Mouse (Mus musculus) ovary, adult 18-20 months (tissue): Measurements from ENCODE around the gene Fgfr2.

Source experiments
- DNase-seq: peaks from one replicate; pipeline ENCODE4 v3.0.0; 2022; ENCODE audit warnings: low spot score, mixed read lengths

Fgfr2 gene

DNA sequence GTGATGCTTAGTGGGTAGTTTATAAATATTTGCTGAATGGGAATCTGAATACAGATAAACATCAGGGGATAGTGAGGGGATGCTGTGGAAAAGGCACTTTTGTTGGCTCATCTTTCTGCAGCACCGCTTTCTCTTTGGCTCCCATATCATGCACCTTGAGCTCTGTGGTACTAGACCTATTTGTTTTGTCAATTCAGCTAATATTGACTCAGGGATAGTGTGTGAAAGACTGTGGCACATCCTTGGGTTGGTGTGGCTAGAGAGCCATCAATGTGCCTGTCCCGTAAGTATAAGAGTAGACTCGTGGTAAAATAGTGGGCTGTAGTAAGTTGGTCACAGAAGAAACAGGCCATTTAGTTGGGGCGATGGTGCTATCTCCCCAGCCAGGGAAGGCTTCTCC is 2335.6 kb downstream of the Fgfr2 start:
- no peak for DNase-seq

DNA sequence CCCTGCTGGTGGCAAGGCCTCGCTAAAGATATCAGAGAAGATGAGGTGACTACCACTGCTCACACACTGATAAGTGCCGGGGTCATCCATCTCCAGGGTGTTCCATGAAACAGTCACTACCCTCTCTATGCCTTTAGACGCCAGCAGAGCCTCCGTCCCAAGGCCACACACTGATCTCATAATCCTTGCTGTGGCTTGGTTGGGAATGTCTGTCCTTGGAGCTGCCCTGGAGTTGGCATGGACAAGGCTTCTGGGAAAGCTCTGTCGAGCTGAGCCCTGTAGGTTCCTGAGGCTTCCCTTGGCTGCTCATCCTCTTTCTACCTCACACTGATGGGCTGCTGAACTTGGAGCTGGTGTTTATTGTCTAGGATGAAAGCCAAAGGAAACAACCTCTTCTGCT is 2336.4 kb downstream of the Fgfr2 start:
- peak; percentile 85 for DNase-seq

DNA sequence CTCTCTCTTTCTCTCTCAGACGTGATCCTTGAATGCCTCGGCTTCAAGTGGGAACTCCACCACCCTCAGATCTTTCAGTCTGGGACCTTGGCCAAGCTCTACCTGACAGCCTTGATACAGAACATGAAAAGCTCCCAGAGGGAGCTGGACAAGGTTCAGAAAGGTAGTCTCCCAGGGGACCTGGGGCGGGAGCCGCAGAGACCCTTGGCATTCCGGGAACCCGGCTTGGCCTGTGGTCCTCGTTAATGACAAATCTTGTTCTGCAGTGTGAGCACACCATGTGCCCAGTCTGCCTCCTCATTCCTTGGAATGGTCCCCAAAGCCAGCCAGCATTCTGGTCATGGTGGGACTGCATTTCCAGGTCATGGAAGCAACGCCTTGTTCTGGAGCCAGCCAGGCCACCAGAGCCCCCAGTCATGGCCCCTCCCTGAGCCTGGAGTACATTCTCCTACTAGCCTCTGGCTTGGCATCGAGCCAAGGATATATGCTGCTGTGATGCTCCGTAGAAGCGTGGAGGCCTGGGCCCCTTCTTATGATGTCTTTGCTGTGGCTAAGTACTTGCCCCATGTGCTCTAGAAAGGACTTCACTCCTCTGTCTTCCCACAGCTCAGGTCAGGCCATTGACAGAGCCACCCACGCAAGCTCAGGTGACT is 2337.1 kb downstream of the Fgfr2 start:
- DNase-seq = no peak

DNA sequence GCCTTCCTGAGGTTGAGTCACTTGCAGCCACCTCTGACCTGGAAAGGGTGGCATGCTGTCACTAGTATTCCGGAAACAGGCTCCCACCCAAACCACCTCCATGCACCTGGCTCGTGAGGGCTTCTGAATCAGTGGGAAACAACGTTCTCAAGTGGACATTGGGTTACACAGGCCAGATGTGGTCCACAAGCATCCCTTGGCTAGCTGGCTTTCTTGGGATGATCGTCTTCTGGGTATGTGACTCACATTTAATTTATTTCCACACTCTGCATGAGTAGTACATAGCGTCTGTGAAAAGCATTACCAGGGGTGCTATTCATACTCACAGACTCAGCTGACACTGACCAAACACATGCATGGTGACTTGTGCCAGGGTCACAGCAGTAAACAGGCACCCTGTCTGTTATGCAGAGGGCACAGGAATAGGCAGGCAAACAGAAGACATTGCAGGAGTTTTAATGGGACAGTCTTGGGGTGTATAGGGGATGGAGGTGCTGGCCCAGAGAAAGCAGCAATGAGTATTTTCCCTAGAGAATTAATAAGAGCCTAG is 2340.6 kb downstream of the Fgfr2 start:
- no peak for DNase-seq

DNA sequence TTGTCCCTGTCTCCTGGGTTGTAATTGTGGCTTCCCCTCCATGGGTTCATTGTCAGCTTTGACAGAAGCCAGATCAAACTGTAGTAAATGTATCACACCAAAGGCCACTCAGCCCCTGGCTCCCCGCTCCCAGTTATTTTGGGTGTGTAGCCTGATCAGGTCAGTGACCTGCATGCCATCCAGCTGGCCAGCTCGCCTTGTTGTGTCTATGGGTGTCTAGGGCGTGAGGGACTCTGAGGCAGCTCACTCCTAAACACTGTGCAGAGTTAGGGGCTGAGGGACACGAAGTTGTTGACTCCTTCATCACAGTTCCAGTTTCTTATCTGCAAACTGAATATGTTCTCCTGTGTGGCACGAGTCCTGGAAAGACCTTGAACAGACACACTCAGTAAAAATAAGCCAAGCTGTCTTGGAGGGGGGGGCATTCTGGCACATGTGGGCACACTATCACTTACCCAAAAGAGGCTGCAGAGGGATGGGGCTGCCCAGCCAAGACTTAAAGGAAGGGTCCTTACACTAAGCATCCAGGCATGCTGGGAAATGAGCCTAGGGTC is 2342.2 kb downstream of the Fgfr2 start:
- peak; percentile 73 for DNase-seq

DNA sequence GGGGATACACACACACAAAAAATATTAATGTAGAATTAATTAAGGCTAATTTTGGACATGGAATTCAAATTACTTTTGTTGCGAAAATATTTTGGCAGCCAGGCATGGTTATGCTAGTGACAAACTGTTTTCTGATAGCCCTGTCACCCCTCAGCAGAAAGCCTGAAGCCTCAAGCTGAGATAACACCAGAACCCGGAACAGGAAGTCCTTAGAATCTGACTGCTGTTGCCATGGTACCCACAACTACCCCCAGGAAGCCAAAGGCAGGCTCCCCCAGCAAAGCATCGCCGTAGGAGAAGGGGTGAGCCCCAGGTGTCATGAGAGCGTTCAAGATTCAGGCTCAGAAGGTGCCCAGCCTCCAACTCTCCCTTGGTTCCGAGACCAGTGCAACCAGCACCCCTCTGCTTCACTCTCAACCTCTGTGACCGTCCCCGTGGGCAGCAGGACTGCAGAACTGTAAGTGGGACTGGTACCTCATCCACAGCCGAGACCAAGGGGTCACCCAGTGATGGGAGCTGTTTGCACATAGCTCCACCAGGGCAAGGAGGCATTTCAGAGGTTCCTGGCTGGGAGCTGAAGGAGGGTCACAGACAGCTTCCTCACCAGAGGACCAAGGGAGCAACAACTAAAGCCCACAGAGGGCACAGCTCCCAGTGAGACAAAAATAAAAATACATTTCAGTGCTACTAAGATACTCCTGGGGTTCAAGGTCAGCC is 2349.1 kb downstream of the Fgfr2 start, which contains the start of gene Btbd16:
Btbd16 (plus strand) TSS at position 156 of the 717 bp plus-strand sequence.
- no peak for DNase-seq

DNA sequence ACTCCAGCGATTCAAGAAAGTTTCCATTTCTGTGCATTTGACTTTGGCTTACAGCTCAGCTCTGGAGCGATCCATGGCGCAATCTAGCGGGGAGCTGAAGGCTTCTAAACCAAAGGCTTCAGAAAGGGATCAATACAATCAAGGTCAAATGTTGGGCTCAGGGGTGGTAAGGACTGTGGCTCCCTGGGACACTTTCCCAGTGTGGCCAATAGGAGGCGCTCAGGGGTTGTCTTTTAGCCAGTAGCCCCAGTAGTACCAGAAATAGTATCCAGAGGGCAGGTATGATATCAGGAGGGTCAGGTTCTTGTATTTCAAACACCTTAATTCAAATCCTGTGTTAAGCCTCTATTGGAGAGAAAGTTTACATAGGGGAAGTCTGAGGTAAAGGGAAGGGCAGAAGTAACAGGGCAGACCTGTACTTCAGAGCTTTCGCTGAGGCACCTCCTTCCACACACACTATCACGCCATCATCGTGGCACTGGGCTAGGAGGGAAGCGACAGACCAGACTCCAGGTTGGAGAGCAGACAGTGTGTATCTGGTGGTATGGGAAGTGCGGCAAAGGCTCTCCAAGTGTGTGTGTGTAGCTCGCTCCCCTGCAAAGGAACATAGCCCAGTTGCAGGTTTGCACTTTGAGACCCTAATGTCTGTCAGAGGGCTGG is 2349.8 kb downstream of the Fgfr2 start:
- no peak for DNase-seq

DNA sequence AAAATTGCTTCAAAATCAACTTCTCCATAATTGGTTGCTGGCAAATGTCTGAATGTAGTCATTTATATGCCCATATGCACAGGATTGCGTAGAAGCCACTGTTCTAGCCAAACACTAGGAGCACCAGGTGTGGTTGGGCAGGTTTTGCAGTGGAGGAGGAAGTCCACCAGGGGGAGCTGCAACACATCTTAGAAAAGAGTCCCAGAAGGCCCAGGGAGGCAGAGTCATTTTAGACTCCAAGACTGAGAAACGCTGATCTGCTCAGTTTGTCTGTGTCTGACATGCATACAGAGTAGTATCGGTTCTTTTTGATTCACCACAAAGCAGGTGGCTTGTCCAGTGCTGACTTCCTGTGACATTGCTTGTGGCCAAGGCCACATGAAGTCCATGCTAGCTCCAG is 2352.4 kb downstream of the Fgfr2 start:
- DNase-seq = peak; percentile 44

DNA sequence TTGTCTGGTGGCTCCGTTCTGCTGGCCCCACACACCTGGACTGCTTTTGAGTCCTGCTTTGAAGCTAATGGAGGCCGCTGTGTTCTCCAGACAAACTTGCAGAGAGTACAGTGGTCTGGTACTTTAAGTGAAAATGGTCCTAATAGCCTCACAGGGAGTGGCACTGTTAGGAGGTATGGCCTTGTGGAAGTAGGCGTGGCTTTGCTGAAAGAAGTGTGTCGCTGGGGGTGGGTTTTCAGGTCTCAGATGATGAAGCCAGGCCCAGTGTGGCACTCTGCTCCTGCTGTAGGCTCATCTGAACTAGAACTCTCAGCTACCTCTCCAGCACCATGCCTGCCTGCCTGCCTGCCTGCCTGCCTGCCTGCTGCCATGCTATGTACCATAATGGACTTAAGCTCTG is 2355.0 kb downstream of the Fgfr2 start:
- DNase-seq = no peak

DNA sequence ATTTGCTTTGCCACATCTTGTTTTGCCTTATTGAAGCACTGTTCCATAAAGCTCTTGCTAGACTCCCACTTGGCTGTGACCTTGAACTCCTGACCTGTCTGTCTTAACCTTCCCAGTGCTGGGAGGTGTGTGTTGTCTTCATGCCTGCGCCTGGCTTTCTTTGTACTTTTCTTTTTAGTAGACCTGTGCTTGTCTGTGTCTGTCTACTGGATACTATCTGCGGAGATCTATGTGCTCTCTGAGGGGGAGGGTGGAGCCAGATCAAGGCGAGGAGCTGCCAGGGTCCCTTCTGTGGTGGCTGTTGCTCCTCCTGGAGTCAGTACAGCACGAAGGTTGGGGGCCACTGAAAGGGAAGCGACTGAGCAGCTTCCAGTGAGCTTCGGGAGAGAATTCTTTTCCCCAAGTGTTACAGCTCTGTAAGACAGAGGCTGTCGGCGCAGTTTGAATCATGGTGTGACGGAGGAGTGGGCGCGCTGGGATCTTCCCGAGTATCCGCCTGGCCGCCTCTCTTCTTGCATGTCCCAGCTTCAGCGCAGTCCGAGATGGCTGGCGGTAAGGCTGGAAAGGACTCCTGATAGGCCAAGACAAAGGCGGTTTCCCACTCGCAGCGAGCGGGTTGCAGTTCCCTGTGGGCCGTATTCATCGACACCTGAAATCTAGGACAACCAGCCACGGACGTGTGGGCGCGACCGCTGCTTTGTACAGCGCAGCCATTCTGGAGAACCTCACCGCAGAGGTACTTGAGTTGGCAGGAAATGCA is 2356.6 kb downstream of the Fgfr2 start:
- no peak for DNase-seq

DNA sequence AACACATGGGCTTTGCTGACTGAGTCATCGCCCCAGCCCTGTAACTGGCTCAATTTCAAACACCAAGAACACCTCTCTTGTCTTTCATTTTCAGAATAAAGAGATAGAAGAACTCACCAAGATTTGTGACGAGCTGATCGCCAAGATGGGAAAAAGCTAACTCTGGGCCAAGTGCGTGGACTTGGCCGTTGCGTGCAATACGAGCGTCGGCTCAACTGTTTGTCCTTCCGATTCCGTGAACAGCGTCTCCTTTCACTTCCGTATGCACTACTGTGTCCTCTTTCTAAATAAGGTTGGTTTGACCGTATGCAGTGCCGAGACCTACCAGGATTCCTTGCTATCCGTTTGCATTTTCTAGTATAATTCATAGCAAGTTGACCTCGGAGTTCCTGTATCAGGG is 2359.0 kb downstream of the Fgfr2 start:
- no peak for DNase-seq

DNA sequence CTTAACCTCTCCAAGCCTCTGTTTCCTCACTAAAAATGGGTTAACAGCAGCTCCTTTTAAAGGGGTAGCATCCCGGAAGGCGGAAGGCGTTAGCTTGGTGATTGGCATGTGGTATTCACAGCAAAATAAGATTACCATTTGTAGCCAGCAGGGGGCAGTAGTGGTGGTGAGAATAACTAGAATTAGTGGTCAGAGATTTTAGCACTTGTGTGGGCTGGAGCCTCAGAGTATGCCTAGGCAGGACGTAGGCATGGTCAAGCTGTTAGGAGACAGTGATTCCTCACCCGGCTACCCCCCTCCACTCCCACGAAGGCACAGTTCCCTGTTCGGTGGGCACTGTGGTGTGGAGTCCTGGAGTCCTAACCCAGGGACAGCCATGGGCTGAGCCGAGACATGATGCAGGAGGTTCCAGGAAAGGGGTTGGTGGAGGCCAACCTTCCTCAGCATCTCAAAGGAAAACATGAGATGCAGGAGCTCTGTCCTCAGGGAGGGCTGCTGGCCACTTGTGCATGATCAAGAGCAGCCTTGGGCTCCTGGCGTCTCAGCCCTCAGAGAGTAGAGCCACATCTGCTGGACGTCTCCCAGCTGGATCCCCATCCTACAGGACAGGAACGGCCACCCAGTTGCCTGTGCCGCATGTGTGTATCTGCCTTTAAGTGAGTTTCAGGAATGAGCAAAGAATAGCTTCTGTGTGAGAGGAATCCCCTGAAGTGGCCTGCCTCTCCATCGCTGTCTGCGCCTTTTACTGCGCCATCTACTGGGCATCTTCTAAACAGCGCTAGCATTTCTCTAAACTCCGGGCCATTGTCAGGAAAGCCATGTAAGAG is 2360.9 kb downstream of the Fgfr2 start:
- DNase-seq = peak; percentile 39

DNA sequence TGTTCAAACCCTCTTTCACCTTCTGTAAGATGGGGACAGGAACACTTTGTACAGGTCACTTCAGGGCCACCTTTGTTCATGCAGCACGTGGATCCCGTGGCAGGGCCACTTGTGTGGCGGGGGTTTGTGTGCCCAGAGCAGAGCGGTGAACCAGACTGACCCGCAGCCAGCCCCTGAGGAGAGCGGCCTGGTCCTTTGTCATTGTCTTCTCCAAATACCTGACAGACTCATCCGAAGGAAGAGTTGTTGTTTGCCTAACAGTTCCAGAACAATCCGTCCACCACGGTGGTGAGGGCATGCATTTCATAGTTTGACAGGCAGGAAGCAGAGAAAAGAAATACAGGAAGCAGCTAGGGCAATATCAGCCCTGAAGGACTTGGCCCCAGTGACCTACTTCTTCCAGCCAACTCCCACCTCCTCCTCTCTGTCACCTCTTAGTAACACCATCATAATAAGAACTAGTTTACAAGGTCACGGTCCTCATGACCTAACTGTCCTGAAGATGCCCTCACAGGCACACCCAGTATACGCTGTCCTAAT is 2365.8 kb downstream of the Fgfr2 start:
- no peak for DNase-seq

DNA sequence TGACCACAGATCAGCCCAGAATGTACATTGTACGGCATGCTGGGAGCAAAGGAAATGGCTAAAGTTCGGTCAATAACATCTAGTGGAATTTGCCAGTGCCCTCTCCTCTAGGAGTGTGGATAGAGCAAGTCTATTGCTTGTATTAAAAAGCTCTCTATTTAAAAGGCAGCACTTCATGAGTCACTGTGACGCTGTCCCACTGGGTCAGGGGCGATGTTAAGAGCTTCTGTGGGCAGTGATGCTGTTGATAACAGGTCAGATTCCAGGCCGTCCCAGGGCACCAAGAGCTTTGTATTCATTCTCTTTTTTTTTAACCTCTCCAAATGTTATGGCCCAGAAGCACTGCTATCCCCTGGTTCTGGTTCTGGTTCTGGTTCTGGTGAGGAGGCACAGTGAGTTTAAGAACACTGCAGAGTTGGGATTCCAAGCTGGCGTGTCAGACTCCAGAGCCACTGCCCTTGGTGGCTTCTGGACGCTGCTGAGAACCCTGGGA is 2366.8 kb downstream of the Fgfr2 start:
- DNase-seq = no peak

DNA sequence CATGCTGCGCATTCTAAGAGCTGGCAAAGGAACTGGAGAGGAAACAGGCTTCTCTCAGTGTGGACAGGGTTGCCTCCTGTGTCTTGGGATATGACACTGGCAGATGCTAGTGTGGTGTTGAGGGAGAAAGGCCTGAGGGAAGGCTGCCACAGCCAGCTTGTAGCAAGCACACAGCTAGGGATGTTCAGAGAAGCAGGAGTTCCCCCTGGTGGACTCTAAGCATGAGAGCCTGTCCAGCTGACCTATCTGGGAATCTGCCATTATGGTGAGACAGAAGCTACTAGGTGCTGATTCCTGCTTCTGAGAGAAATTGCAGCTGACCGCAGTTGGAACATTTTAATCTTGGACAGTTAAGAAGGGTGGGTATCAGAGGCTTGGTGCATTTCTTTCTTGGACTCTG is 2368.4 kb downstream of the Fgfr2 start:
- DNase-seq = no peak

DNA sequence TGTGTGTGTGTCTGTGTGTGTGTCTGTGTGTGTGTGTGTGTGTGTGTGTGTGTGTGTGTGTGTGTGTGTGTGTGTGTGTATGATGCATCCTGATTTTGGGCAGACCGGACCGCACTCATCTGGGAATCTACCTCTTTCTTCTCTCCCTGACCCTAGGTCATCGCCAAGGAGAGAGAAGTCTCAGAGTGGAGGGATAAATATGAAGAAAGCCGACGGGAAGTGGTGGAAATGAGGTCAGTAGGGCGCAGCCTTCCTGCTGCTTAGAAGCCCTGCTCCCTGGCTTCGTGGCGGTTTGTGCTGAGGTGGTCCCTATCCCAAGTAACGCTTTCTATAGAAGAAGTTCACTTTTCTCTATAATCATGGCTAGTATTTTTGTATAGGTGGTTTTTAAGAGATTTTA is 2371.5 kb downstream of the Fgfr2 start:
- no peak for DNase-seq

DNA sequence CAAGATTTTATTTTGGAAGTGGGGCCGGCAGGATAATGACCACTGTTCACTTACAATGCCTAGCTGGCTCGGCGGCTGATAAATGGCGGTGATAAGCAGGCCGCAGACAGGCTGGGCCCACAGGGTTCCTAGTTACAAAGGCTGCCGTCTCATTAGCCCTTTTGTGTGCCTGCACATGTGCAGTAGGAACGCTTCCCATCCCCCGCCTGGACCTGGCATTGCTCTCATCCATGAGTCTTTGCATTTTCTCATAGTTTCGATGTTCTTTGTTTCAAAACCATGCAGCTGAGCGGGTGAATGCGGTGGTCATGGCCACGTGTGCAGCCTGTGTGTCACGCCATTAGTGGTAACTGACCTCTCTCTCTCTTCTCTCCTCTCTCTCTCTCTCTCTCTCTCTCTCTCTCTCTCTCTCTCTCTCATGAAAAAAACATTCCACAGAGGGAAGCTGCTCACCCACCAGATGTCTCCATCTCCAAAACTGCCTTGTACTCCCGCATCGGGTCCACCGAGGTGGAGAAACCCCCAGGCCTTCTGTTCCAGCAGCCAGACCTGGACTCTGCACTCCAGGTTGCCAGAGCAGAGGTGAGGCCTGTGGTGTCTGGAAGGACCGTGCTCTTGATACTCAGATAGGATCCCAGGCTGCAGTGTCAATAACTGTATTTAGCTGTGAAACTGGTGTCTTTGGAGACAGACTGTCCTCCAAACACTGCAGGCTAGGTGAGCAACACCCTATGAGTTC is 2372.2 kb downstream of the Fgfr2 start:
- DNase-seq = no peak

DNA sequence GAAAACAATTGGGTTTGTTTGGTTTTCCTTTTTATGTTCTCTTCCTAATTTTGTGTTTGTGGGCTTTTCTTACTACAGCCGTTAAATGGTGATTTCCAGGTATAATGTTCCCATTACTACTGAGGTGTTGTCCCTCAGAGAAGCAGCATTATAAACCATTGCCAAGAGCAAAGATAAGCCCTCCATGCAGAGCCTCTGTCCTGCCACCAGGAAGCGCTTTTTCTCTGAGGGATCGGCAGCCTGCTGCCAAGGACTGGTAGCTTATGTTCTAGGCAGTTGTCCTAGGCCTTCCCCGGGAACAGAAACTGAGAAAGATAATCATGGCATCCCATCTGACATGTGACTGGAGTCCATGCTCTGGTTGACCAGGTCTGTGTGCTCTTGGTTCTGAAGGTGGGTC is 2374.0 kb downstream of the Fgfr2 start:
- no peak for DNase-seq

DNA sequence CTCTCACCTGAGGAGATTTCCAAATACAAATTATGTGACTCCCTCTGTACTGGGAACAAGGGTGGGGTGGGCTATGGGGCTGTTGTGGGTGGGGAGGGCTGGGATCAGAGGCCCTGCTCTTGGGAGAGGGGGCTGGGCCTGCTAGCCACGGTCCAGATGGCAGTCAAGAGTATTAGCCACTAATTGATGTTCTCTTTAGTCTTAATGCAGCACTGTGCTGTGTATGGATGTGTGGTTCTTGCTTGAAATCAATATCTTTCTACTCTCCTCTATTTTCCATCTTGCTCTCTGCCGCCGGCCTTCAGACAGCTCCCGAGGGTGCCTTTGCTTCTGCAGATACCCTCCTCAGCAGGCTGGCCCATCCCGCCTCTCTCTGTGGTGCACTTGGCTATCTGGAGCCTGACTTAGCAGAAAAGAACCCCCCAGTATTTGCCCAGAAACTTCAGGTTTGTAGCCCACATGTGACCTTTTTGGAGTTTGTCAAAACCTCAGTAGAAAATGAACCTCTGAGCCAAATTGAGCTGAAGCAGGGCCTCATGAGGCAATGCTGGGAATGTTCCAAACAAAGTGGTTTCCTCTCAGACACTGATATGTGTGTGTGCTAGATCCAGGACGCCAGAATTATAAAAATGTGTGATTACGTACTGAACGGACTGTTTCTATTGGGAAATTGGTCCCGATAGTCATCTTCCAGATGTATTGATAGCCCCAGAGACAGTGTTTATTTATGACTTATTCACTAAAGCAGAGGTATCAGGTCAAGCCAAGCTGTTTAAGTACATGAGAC is 2379.7 kb downstream of the Fgfr2 start:
- no peak for DNase-seq
